Comparison of ENCODE assay signal across 23 mouse cellular contexts in the genomic region with DNA sequence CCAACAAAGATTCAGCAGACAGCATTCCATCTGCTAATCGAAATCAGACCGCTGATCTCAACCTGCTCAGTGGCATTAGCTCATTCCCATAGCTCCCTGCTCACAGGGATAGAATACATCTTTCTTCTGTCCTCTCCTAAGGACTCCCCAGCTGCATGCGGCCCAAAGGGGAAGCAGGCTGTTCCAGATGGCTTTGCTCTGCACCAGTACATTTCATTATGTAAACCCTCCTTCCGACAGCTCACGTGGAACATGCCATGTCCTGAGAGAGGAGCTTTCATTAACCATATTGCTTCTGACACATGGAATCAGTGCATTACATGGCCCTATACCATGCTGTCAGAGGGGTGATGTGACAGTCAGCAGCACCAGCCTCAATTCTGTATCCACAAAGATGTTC.
DNase-seq lines count a peak whose midpoint lies in the region; ATAC-seq lines count a peak whose summit lies in the region.
"Had no signal": no experiment of that assay in that cellular context is flagged by ENCODE, and none has a peak within 500 bp of the region (broad histone marks: within the 10 kb centered on the region; RNA-seq: fewer than 3 reads in every experiment).

No protein-coding gene starts in this region.

- H3K4me1 ChIP-seq in hindbrain, embryonic 16.5 days (ENCODE audit: control insufficient read depth, insufficient read depth, low read depth, low read length) = peaks cover 7% of the 10 kb centered on the region
- H3K4me1 ChIP-seq in hindbrain, embryonic 14.5 days (replicated peaks; ENCODE audit: control insufficient read depth, insufficient read depth, low read length) = no peaks in the 10 kb centered on the region
- no peaks in the 10 kb centered on the region for H3K4me1 ChIP-seq in midbrain, embryonic 11.5 days (ENCODE audit: control insufficient read depth, insufficient read depth, low read length)
- H3K4me1 ChIP-seq in midbrain, embryonic 16.5 days (ENCODE audit: control insufficient read depth, insufficient read depth, low read length) = peaks cover 6% of the 10 kb centered on the region
- H3K4me1 ChIP-seq in lung, embryonic 16.5 days (replicated peaks; ENCODE audit: control insufficient read depth, insufficient read depth, low read length) = no peaks in the 10 kb centered on the region
- H3K4me1 ChIP-seq: embryonic facial prominence, embryonic 12.5 days; heart, embryonic 12.5 days; intestine, embryonic 15.5 days; limb, embryonic 15.5 days; liver, embryonic 15.5 days had no signal

- no peak overlapping the region for H3K27ac ChIP-seq in hindbrain, embryonic 16.5 days (ENCODE audit: low read depth, low read length)
- no peak overlapping the region for H3K27ac ChIP-seq in hindbrain, embryonic 14.5 days
- H3K27ac ChIP-seq in midbrain, embryonic 11.5 days (ENCODE audit: low read depth, low read length) = no peak overlapping the region
- no peak overlapping the region for H3K27ac ChIP-seq in midbrain, embryonic 16.5 days (ENCODE audit: low read length)
- H3K27ac ChIP-seq in lung, embryonic 16.5 days (ENCODE audit: low read length) = no peak overlapping the region
- H3K27ac ChIP-seq: embryonic facial prominence, embryonic 12.5 days; forebrain, embryonic 13.5 days; intestine, embryonic 15.5 days; limb, embryonic 15.5 days; liver, embryonic 15.5 days; midbrain, embryonic 15.5 days had no signal

- no peak overlapping the region for H3K9ac ChIP-seq in hindbrain, embryonic 16.5 days (ENCODE audit: low read depth, low read length)
- no peak overlapping the region for H3K9ac ChIP-seq in hindbrain, embryonic 14.5 days
- no peak overlapping the region for H3K9ac ChIP-seq in midbrain, embryonic 11.5 days (ENCODE audit: low read length)
- no peak overlapping the region for H3K9ac ChIP-seq in midbrain, embryonic 16.5 days (ENCODE audit: low read depth, low read length)
- no peak overlapping the region for H3K9ac ChIP-seq in lung, embryonic 16.5 days (ENCODE audit: low read length)
- H3K9ac ChIP-seq: embryonic facial prominence, embryonic 12.5 days; forebrain, embryonic 13.5 days; heart, embryonic 12.5 days; intestine, embryonic 15.5 days; limb, embryonic 15.5 days; liver, embryonic 15.5 days; midbrain, embryonic 15.5 days had no signal

- WGBS in hindbrain, embryonic 16.5 days = 47% methylated on average over 5 of the region's 5 CpGs
- WGBS in hindbrain, embryonic 14.5 days = 58% methylated on average over 5 of the region's 5 CpGs
- WGBS in midbrain, embryonic 11.5 days = 88% methylated on average over 5 of the region's 5 CpGs
- WGBS in midbrain, embryonic 16.5 days = 65% methylated on average over 5 of the region's 5 CpGs
- 51% methylated on average over 5 of the region's 5 CpGs for WGBS in lung, embryonic 16.5 days

- ATAC-seq in hindbrain, embryonic 16.5 days = peak; percentile 37; the same call in 1 of the 2 replicates
- no peak for ATAC-seq in hindbrain, embryonic 14.5 days (ENCODE audit: low FRiP score)
- ATAC-seq in midbrain, embryonic 11.5 days (ENCODE audit: low FRiP score) = no peak
- no peak for ATAC-seq in midbrain, embryonic 16.5 days
- ATAC-seq in lung, embryonic 16.5 days (ENCODE audit: low read depth) = 0 out of 2 replicates have a peak, but pooled peaks have one; percentile 52
- ATAC-seq: forebrain, embryonic 13.5 days; intestine, embryonic 15.5 days; midbrain, embryonic 15.5 days had no signal

- no peaks in the 10 kb centered on the region for H3K9me3 ChIP-seq in hindbrain, embryonic 16.5 days (ENCODE audit: control insufficient read depth, low read length)
- no peaks in the 10 kb centered on the region for H3K9me3 ChIP-seq in hindbrain, embryonic 14.5 days (ENCODE audit: control insufficient read depth, low read length)
- no peaks in the 10 kb centered on the region for H3K9me3 ChIP-seq in midbrain, embryonic 11.5 days (ENCODE audit: control insufficient read depth, low read length)
- no peaks in the 10 kb centered on the region for H3K9me3 ChIP-seq in midbrain, embryonic 16.5 days (replicated peaks; ENCODE audit: control insufficient read depth, low read length, poor library complexity, severe bottlenecking)
- H3K9me3 ChIP-seq in lung, embryonic 16.5 days (ENCODE audit: control insufficient read depth, low read length) = no peaks in the 10 kb centered on the region
- H3K9me3 ChIP-seq: embryonic facial prominence, embryonic 12.5 days; forebrain, embryonic 13.5 days; heart, embryonic 12.5 days; intestine, embryonic 15.5 days; limb, embryonic 15.5 days; liver, embryonic 15.5 days; midbrain, embryonic 15.5 days had no signal

- H3K4me3 ChIP-seq in hindbrain, embryonic 16.5 days (ENCODE audit: low read length) = no peak overlapping the region
- no peak overlapping the region for H3K4me3 ChIP-seq in hindbrain, embryonic 14.5 days (replicated peaks; ENCODE audit: low read length)
- no peak overlapping the region for H3K4me3 ChIP-seq in midbrain, embryonic 11.5 days (ENCODE audit: low read depth, low read length)
- no peak overlapping the region for H3K4me3 ChIP-seq in midbrain, embryonic 16.5 days (ENCODE audit: low read depth, low read length)
- H3K4me3 ChIP-seq in lung, embryonic 16.5 days (ENCODE audit: low read length) = no peak overlapping the region
- H3K4me3 ChIP-seq: embryonic facial prominence, embryonic 12.5 days; erythroblast, embryonic 14.5 days; forebrain, embryonic 13.5 days; heart, embryonic 12.5 days; intestine, embryonic 15.5 days; limb, embryonic 15.5 days; liver, embryonic 15.5 days; midbrain, embryonic 15.5 days had no signal

- H3K27me3 ChIP-seq in hindbrain, embryonic 16.5 days (replicated peaks; ENCODE audit: control insufficient read depth, insufficient read depth, low read length) = no peaks in the 10 kb centered on the region
- H3K27me3 ChIP-seq in hindbrain, embryonic 14.5 days (ENCODE audit: control insufficient read depth, insufficient read depth, low read length) = peaks cover 6% of the 10 kb centered on the region; the same call in 1 of the 2 replicates
- no peaks in the 10 kb centered on the region for H3K27me3 ChIP-seq in midbrain, embryonic 11.5 days (ENCODE audit: control insufficient read depth, insufficient read depth, low read length)
- H3K27me3 ChIP-seq in midbrain, embryonic 16.5 days (ENCODE audit: control insufficient read depth, insufficient read depth, low read depth, low read length) = no peaks in the 10 kb centered on the region
- no peaks in the 10 kb centered on the region for H3K27me3 ChIP-seq in lung, embryonic 16.5 days (ENCODE audit: control insufficient read depth, insufficient read depth, low read depth, low read length)
- H3K27me3 ChIP-seq: embryonic facial prominence, embryonic 12.5 days; heart, embryonic 12.5 days; intestine, embryonic 15.5 days; limb, embryonic 15.5 days; liver, embryonic 15.5 days; midbrain, embryonic 15.5 days had no signal

- no peak overlapping the region for H3K4me2 ChIP-seq in hindbrain, embryonic 16.5 days (ENCODE audit: low read length)
- no peak overlapping the region for H3K4me2 ChIP-seq in hindbrain, embryonic 14.5 days (replicated peaks)
- no peak overlapping the region for H3K4me2 ChIP-seq in midbrain, embryonic 11.5 days
- no peak overlapping the region for H3K4me2 ChIP-seq in midbrain, embryonic 16.5 days (ENCODE audit: low read length)
- H3K4me2 ChIP-seq in lung, embryonic 16.5 days (ENCODE audit: low read depth, low read length) = no peak overlapping the region
- H3K4me2 ChIP-seq: embryonic facial prominence, embryonic 12.5 days; forebrain, embryonic 13.5 days; heart, embryonic 12.5 days; intestine, embryonic 15.5 days; limb, embryonic 15.5 days; liver, embryonic 15.5 days; midbrain, embryonic 15.5 days had no signal

- DNase-seq in hindbrain, embryonic 14.5 days (ENCODE audit: low spot score) = no peak
- DNase-seq in midbrain, embryonic 11.5 days (ENCODE audit: low spot score, missing footprints) = peak; percentile 60
- DNase-seq in lung, postnatal 36 days = peak; percentile 35
- DNase-seq in heart, adult 9 months (ENCODE audit: low spot score in 2 of 2) = no peak
- DNase-seq in thymus, postnatal 25 days = no peak
- DNase-seq: adrenal gland, adult 2 months; cerebellum, adult 9-11 months; gastrocnemius, postnatal 36 days; heart, postnatal 36 days; kidney, adult 9 months; kidney, postnatal 25 days; thymus, adult 18-20 months had no signal

- no peaks in the 10 kb centered on the region for H3K36me3 ChIP-seq in hindbrain, embryonic 16.5 days (ENCODE audit: control insufficient read depth, insufficient read depth, low read length)
- H3K36me3 ChIP-seq in hindbrain, embryonic 14.5 days (replicated peaks; ENCODE audit: control insufficient read depth, insufficient read depth) = no peaks in the 10 kb centered on the region
- H3K36me3 ChIP-seq in midbrain, embryonic 11.5 days (ENCODE audit: control insufficient read depth, insufficient read depth, low read length) = no peaks in the 10 kb centered on the region
- no peaks in the 10 kb centered on the region for H3K36me3 ChIP-seq in midbrain, embryonic 16.5 days (ENCODE audit: control insufficient read depth, insufficient read depth, low read length)
- H3K36me3 ChIP-seq in lung, embryonic 16.5 days (ENCODE audit: control insufficient read depth, insufficient read depth, low read length) = no peaks in the 10 kb centered on the region
- H3K36me3 ChIP-seq: embryonic facial prominence, embryonic 12.5 days; heart, embryonic 12.5 days; intestine, embryonic 15.5 days; limb, embryonic 15.5 days; liver, embryonic 15.5 days; midbrain, embryonic 15.5 days had no signal

Comparison
In these comparisons a context has a peak if more than half of its experiments do, and no peak if none do; other contexts are left out.
1. ATAC-seq: peak in hindbrain, embryonic 16.5 days (single experiment) and lung, embryonic 16.5 days (single experiment); none in hindbrain, embryonic 14.5 days (single experiment), midbrain, embryonic 11.5 days (single experiment) and midbrain, embryonic 16.5 days (single experiment).
2. DNase-seq: peak in midbrain, embryonic 11.5 days (single experiment) and lung, postnatal 36 days (single experiment); none in hindbrain, embryonic 14.5 days (single experiment), heart, adult 9 months (0 of 2) and thymus, postnatal 25 days (single experiment).